Comparison of ENCODE assay signal across 34 mouse cellular contexts in genomic region chr10:23840496-23840895, GRCm38 (mm10). TPM values are rescaled to one million over a fixed set of nuclear protein-coding genes. Genes with fewer than 3 reads are reported as not detected.
DNase-seq lines count a peak whose midpoint lies in the region; ATAC-seq lines count a peak whose summit lies in the region.
"Had no signal": no experiment of that assay in that cellular context is flagged by ENCODE, and none has a peak within 500 bp of the region (broad histone marks: within the 10 kb centered on the region; RNA-seq: fewer than 3 reads in every experiment).

No protein-coding gene starts in this region.

- H3K4me3 ChIP-seq in forebrain, embryonic 13.5 days = no peak overlapping the region
- H3K4me3 ChIP-seq: embryonic facial prominence, embryonic 10.5 days; embryonic facial prominence, embryonic 13.5 days; forebrain, embryonic 10.5 days; gastrocnemius, adult 2 months; heart, adult 2 months; heart, embryonic 10.5 days; heart, embryonic 13.5 days; hindbrain, embryonic 12.5 days; hindbrain, embryonic 15.5 days had no signal

- H3K27me3 ChIP-seq in forebrain, embryonic 13.5 days = no peaks in the 10 kb centered on the region
- H3K27me3 ChIP-seq: embryonic facial prominence, embryonic 13.5 days; heart, embryonic 13.5 days; hindbrain, embryonic 12.5 days; hindbrain, embryonic 15.5 days had no signal

- peak; percentile 60 for DNase-seq in heart, adult 11 months
- no peak for DNase-seq in heart, postnatal 25 days (ENCODE audit: low spot score)
- DNase-seq in testis, postnatal 14 days (ENCODE audit: low spot score) = no peak
- no peak for DNase-seq in urinary bladder, postnatal 4 days (ENCODE audit: low spot score in 2 of 2)
- no peak for DNase-seq in ovary, postnatal 36 days (ENCODE audit: low spot score)
- DNase-seq: adrenal gland, adult 8-10 months; adrenal gland, postnatal 25 days; cerebellum, adult 11 months; cerebellum, adult 2 months; cerebellum, adult 9-11 months; cerebellum, postnatal 25 days; embryo, embryonic 11 days; forebrain, postnatal 0 days; gastrocnemius, adult 2 months; gastrocnemius, postnatal 14 days; heart, adult 2 months; heart, postnatal 14 days had no signal

- H3K9me3 ChIP-seq in forebrain, embryonic 13.5 days (replicated peaks) = no peaks in the 10 kb centered on the region
- H3K9me3 ChIP-seq: embryonic facial prominence, embryonic 10.5 days; embryonic facial prominence, embryonic 13.5 days; forebrain, embryonic 10.5 days; heart, embryonic 10.5 days; heart, embryonic 13.5 days; hindbrain, embryonic 12.5 days; hindbrain, embryonic 15.5 days had no signal

- no peak overlapping the region for H3K4me2 ChIP-seq in forebrain, embryonic 13.5 days
- H3K4me2 ChIP-seq: embryonic facial prominence, embryonic 13.5 days; heart, embryonic 13.5 days; hindbrain, embryonic 12.5 days; hindbrain, embryonic 15.5 days had no signal

- H3K4me1 ChIP-seq in forebrain, embryonic 13.5 days = no peaks in the 10 kb centered on the region
- H3K4me1 ChIP-seq: embryonic facial prominence, embryonic 13.5 days; forebrain, embryonic 10.5 days; heart, embryonic 10.5 days; hindbrain, embryonic 12.5 days; hindbrain, embryonic 15.5 days had no signal

- peak; percentile 95 for ATAC-seq in granulocyte monocyte progenitor cell, adult 5-6 weeks (replicated peaks; ENCODE audit: poor library complexity, severe bottlenecking)
- ATAC-seq in monocyte, adult 5-6 weeks (replicated peaks; ENCODE audit: insufficient number of reproducible peaks, low FRiP score, low TSS enrichment, poor library complexity, severe bottlenecking) = peak; percentile 43; the same call in 1 of the 2 replicates
- ATAC-seq in forebrain, embryonic 13.5 days = no peak
- ATAC-seq: activated CD4-positive, CD25-positive, alpha-beta regulatory T cell, adult 4 months; CD4-positive, CD25-positive, alpha-beta regulatory T cell, adult 4 months; forebrain, embryonic 14.5 days; forebrain, postnatal 0 days had no signal

- no peak overlapping the region for H3K9ac ChIP-seq in forebrain, embryonic 13.5 days
- H3K9ac ChIP-seq: embryonic facial prominence, embryonic 13.5 days; forebrain, postnatal 0 days; heart, embryonic 13.5 days; hindbrain, embryonic 12.5 days; hindbrain, embryonic 15.5 days had no signal

- 80% methylated on average over 4 of the region's 4 CpGs for WGBS in forebrain, embryonic 13.5 days

- H3K36me3 ChIP-seq in forebrain, embryonic 13.5 days (ENCODE audit: poor library complexity, severe bottlenecking) = no peaks in the 10 kb centered on the region
- H3K36me3 ChIP-seq: embryonic facial prominence, embryonic 10.5 days; embryonic facial prominence, embryonic 13.5 days; forebrain, embryonic 10.5 days; heart, embryonic 10.5 days; heart, embryonic 13.5 days; hindbrain, embryonic 12.5 days; hindbrain, embryonic 15.5 days had no signal

- intact Hi-C loops in heart, postnatal 25 days (cut with DNase I) = no loop called here

- no peak overlapping the region for H3K27ac ChIP-seq in forebrain, embryonic 13.5 days
- H3K27ac ChIP-seq: embryonic facial prominence, embryonic 10.5 days; embryonic facial prominence, embryonic 13.5 days; forebrain, embryonic 10.5 days; gastrocnemius, adult 2 months; heart, adult 2 months; heart, embryonic 10.5 days; heart, embryonic 13.5 days; hindbrain, embryonic 12.5 days; hindbrain, embryonic 15.5 days had no signal

RNA-seq across cellular contexts. Expression of gene Vnn3, which starts 10.8 kb away (rescaled TPM):
- total RNA-seq in heart, postnatal 25 days (2021) = not detected
- not detected in 2 replicates for total RNA-seq in granulocyte monocyte progenitor cell, adult 5-6 weeks (2014; fragmentation: Nextera tagmentation)
- total RNA-seq in granulocyte monocyte progenitor cell, adult 5-6 weeks (2017) = 0.34 TPM in 1 of 2 replicates, not detected in the other
- total RNA-seq in monocyte, adult 5-6 weeks (2017) = 8.6 to 16.8 TPM (median 14.7 TPM) in 3 replicates
- not detected in 2 replicates for polyA plus RNA-seq in forebrain, embryonic 13.5 days (2015; fragmentation: Nextera tagmentation; extraction: Ambion mirVana)
- total RNA-seq: ES-E14; gastrocnemius, adult 2 months; gastrocnemius, postnatal 14 days; heart, adult 2 months; heart, postnatal 14 days; hematopoietic stem cell, adult 5-6 weeks had no signal
- polyA plus RNA-seq: activated CD4-positive, CD25-positive, alpha-beta regulatory T cell, adult 4 months; C2C12; cortical plate, adult 2 months; embryonic facial prominence, embryonic 10.5 days; embryonic facial prominence, embryonic 13.5 days; forebrain, embryonic 10.5 days; forebrain, embryonic 14.5 days; forebrain, postnatal 0 days; heart, embryonic 10.5 days; heart, embryonic 13.5 days; hindbrain, embryonic 12.5 days; hindbrain, embryonic 15.5 days had no signal

RNA-seq across cellular contexts. Expression of gene Slc18b1, which starts 43.7 kb away (rescaled TPM):
- 10 to 100 TPM in 1 of 2 experiments, 1 to 10 TPM in 1; 8.6 to 10.2 TPM for total RNA-seq in heart, postnatal 25 days (2021)
- total RNA-seq in granulocyte monocyte progenitor cell, adult 5-6 weeks (2014; fragmentation: Nextera tagmentation) = 2.8 TPM in 1 of 2 replicates, not detected in the other
- total RNA-seq in granulocyte monocyte progenitor cell, adult 5-6 weeks (2017) = not detected in 2 replicates
- total RNA-seq in monocyte, adult 5-6 weeks (2017) = not detected in 3 replicates
- 15.9 and 16.7 TPM in 2 replicates for polyA plus RNA-seq in forebrain, embryonic 13.5 days (2015; fragmentation: Nextera tagmentation; extraction: Ambion mirVana)
- polyA plus RNA-seq: CD4-positive, CD25-positive, alpha-beta regulatory T cell, adult 4 months had no signal

RNA-seq across cellular contexts. Expression of gene Rps12, which starts 53.4 kb away (rescaled TPM):
- total RNA-seq in heart, postnatal 25 days (2021) = 100 to 1,000 TPM; 173 to 245 TPM
- 9,329 and 9,382 TPM in 2 replicates for total RNA-seq in granulocyte monocyte progenitor cell, adult 5-6 weeks (2014; fragmentation: Nextera tagmentation)
- total RNA-seq in granulocyte monocyte progenitor cell, adult 5-6 weeks (2017) = 1,810 and 2,372 TPM in 2 replicates
- total RNA-seq in monocyte, adult 5-6 weeks (2017) = 937 to 1,684 TPM (median 1,621 TPM) in 3 replicates
- 142 and 148 TPM in 2 replicates for polyA plus RNA-seq in forebrain, embryonic 13.5 days (2015; fragmentation: Nextera tagmentation; extraction: Ambion mirVana)

RNA-seq across cellular contexts. Expression of gene Vnn1, which starts 54.0 kb away (rescaled TPM):
- total RNA-seq in heart, postnatal 25 days (2021) = under 1 TPM; 0.31 to 0.56 TPM
- total RNA-seq in granulocyte monocyte progenitor cell, adult 5-6 weeks (2014; fragmentation: Nextera tagmentation) = not detected in 2 replicates
- total RNA-seq in granulocyte monocyte progenitor cell, adult 5-6 weeks (2017) = not detected in 2 replicates
- not detected in 3 replicates for total RNA-seq in monocyte, adult 5-6 weeks (2017)
- polyA plus RNA-seq in forebrain, embryonic 13.5 days (2015; fragmentation: Nextera tagmentation; extraction: Ambion mirVana) = 0.14 TPM in 1 of 2 replicates, not detected in the other
- polyA plus RNA-seq: activated CD4-positive, CD25-positive, alpha-beta regulatory T cell, adult 4 months; CD4-positive, CD25-positive, alpha-beta regulatory T cell, adult 4 months had no signal
